Mouse (Mus musculus) lung, postnatal 4 days (tissue): ENCODE results near the gene Eif1.
A peak's percentile ranks its signal among the peaks of the same experiment; 100 is the strongest.
"Not testable (repeated sequence)": the region's sequence is repeated elsewhere in the genome, so short reads cannot be mapped to it uniquely, and the experiment has no call there.

Source experiments
- DNase-seq, 2 experiments: peaks; one replicate each; pipeline ENCODE4 v3.0.0; 2021

Gene Eif1

GRCm38 (mm10) chr11:100319492-100320171, at the start of gene Eif1:
Gene Eif1 (plus strand): TSS chr11:100319885.
- DNase-seq, result peak; percentile 100

- no peak for DNase-seq
These were observed 47.8 kb upstream of the Eif1 start for GRCm38 (mm10) chr11:100271878-100272277.

- no peak for DNase-seq
These were observed 45.0 kb upstream of the Eif1 start for GRCm38 (mm10) chr11:100274719-100275118.

- DNase-seq, result no peak
These were observed 44.2 kb upstream of the Eif1 start for GRCm38 (mm10) chr11:100275466-100275865.

GRCm38 (mm10) chr11:100277726-100278480, 41.8 kb upstream of the Eif1 start:
- DNase-seq, result no peak

GRCm38 (mm10) chr11:100278759-100279158, 40.9 kb upstream of the Eif1 start:
- DNase-seq, result no peak

GRCm38 (mm10) chr11:100281596-100282544, 37.8 kb upstream of the Eif1 start:
- peak in 1 of 2 experiments; percentile 84 for DNase-seq

GRCm38 (mm10) chr11:100282549-100282948, 37.1 kb upstream of the Eif1 start:
- DNase-seq, result peak; percentile 78 to 86

GRCm38 (mm10) chr11:100284988-100285387, 34.7 kb upstream of the Eif1 start:
- DNase-seq, result peak; percentile 10 to 63

GRCm38 (mm10) chr11:100287024-100287423, 32.7 kb upstream of the Eif1 start:
- peak; percentile 65 to 88 for DNase-seq

GRCm38 (mm10) chr11:100288942-100289341, 30.7 kb upstream of the Eif1 start:
- DNase-seq, result peak; percentile 72 to 85

GRCm38 (mm10) chr11:100290235-100290634, 29.4 kb upstream of the Eif1 start:
- DNase-seq, result peak; percentile 31 to 62

- DNase-seq, result no peak
These were observed 26.8 kb upstream of the Eif1 start for GRCm38 (mm10) chr11:100292884-100293283.

GRCm38 (mm10) chr11:100295308-100295707, 24.4 kb upstream of the Eif1 start:
- peak; percentile 75 to 87 for DNase-seq

- DNase-seq, result peak in 1 of 2 experiments; percentile 17
These were observed 21.9 kb upstream of the Eif1 start for GRCm38 (mm10) chr11:100297801-100298200.

- peak; percentile 77 to 86 for DNase-seq
These were observed 21.2 kb upstream of the Eif1 start for GRCm38 (mm10) chr11:100298274-100299036.

GRCm38 (mm10) chr11:100300293-100300692, 19.4 kb upstream of the Eif1 start:
- DNase-seq, result peak in 1 of 2 experiments; percentile 65

GRCm38 (mm10) chr11:100301292-100301691, 18.4 kb upstream of the Eif1 start:
- DNase-seq, result no peak

- no peak for DNase-seq
These were observed 11.8 kb upstream of the Eif1 start for GRCm38 (mm10) chr11:100307900-100308299.

GRCm38 (mm10) chr11:100308672-100309071, 11.0 kb upstream of the Eif1 start:
- not testable (repeated sequence) for DNase-seq

GRCm38 (mm10) chr11:100311656-100312055, 8.0 kb upstream of the Eif1 start:
- DNase-seq, result no peak

- DNase-seq, result peak; percentile 48 to 83
These were observed 7.5 kb upstream of the Eif1 start for GRCm38 (mm10) chr11:100312096-100312679.
